Mouse (Mus musculus) heart, embryonic 13.5 days (tissue): Measurements from ENCODE around the gene Armh3. TPM values are rescaled to one million over a fixed set of nuclear protein-coding genes. Genes with fewer than 3 reads are reported as not detected.
A peak's percentile ranks its signal among the peaks of the same experiment; 100 is the strongest.

Source experiments
- ATAC-seq: fragments of 200-750 bp; cut with Nextera tagmentation; 2 replicates; pipeline ENCODE4 v1.8.0; 2017; ENCODE audit warnings: moderate TSS enrichment; ENCODE audit not compliant: insufficient number of reproducible peaks, low FRiP score, low TSS enrichment; ENCODE audit errors: extremely low read depth
- H3K27ac ChIP-seq: fragments of 300-500 bp; sonication (generic); replicated peaks from 2 replicates; pipeline ENCODE4 v1.5.1; 2015; ENCODE audit warnings: moderate library complexity, mild to moderate bottlenecking, inconsistent platforms
- H3K27me3 ChIP-seq: fragments of 300-500 bp; sonication (generic); replicated peaks from 2 replicates; pipeline ENCODE4 v1.6.1; 2015; ENCODE audit warnings: mild to moderate bottlenecking, inconsistent platforms
- H3K36me3 ChIP-seq: fragments of 300-500 bp; sonication (generic); 2 replicates; pipeline ENCODE4 v1.6.1; 2015; ENCODE audit warnings: mild to moderate bottlenecking, inconsistent platforms
- H3K4me1 ChIP-seq: fragments of 300-500 bp; sonication (generic); 2 replicates; pipeline ENCODE4 v1.6.1; 2015; ENCODE audit warnings: inconsistent platforms
- H3K4me2 ChIP-seq: fragments of 300-500 bp; sonication (generic); 2 replicates; pipeline ENCODE4 v1.6.1; 2015; ENCODE audit warnings: inconsistent platforms, mild to moderate bottlenecking, moderate library complexity
- H3K4me3 ChIP-seq: fragments of 300-500 bp; sonication (generic); 2 replicates; pipeline ENCODE4 v1.5.1; 2015; ENCODE audit warnings: moderate library complexity, mild to moderate bottlenecking, inconsistent platforms
- H3K9ac ChIP-seq: fragments of 300-500 bp; sonication (generic); 2 replicates; pipeline ENCODE4 v1.6.1; 2015; ENCODE audit warnings: inconsistent platforms, mild to moderate bottlenecking, moderate library complexity
- H3K9me3 ChIP-seq: fragments of 300-500 bp; sonication (generic); 2 replicates; pipeline ENCODE4 v1.6.1; 2016; ENCODE audit warnings: inconsistent platforms
- WGBS: fragments of 180-500 bp; shearing (Covaris S2); methylation state at CpG from one replicate; pipeline ENCODE4 v1.1.7; 2015; ENCODE audit warnings: mixed read lengths; 5-methylcytosine and 5-hydroxymethylcytosine counted together
- polyA plus RNA-seq: library from polyadenylated mRNA; unstranded; fragments of >200 nt; fragmentation: Nextera tagmentation; extraction: Ambion mirVana; gene quantifications from 2 replicates; pipeline ENCODE4 v1.2.1, GENCODE M21; 2015

The Armh3 gene
- polyA plus RNA-seq, 1 experiment from 2014 or later: 13.0 TPM

- 0 out of 2 replicates have a peak overlapping the region, but pooled peaks have one; percentile 8 for H3K27ac ChIP-seq
- ATAC-seq: no peak
- WGBS: 75% methylated on average over 9 of the region's 9 CpGs
Observed at GRCm38 (mm10) chr19:46031689-46032432, 33.6 kb upstream of the Armh3 start.

DNA sequence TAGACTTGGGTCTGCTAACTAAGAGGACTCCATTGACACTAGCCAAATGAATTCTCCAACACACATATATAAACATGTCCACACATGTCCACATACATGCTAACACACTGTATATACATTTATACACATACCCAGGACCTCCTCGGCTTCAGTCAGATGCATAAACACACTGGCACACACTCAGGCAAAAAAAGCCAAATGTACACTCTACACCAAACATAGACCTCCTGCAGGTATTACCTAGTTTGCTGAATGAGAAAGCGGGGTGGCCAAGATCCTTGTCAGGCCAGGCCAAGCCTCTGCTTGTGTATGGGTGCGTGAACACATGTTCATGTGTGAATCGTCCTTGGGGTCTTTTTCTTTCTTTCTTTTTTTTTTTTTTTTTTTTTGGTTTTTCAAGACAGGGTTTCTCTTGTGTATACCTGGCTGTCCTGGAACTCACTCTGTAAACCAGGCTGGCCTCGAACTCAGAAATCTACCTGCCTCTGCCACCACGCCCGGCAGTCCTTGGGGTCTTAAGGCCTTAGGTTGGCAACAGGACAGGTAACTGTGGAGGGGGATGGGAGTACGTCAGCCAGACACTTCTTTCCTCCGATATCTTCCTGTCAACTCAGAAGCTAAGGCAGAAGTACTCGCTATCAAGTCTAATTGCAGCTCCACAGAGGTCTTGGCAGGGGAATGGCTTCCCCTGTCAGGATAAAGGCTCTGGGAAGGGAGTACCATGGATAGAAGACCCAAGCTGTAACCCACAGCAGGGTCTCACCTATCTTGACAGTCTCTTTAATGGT is 32.1 kb upstream of the Armh3 start:
- H3K9ac ChIP-seq: no peak overlapping the region
- H3K4me3 ChIP-seq: no peak overlapping the region
- H3K27me3 ChIP-seq: no peaks in the 10 kb centered on the region
- no peak for ATAC-seq
- peaks cover 54% of the 10 kb centered on the region for H3K36me3 ChIP-seq
- H3K4me1 ChIP-seq: peaks cover 20% of the 10 kb centered on the region
- no peak overlapping the region for H3K27ac ChIP-seq
- no peak overlapping the region for H3K4me2 ChIP-seq
- H3K9me3 ChIP-seq: peaks cover 5% of the 10 kb centered on the region; the same call in 1 of the 2 replicates
- WGBS: 88% methylated on average over 10 of the region's 10 CpGs

More at GRCm38 (mm10) chr19:46031689-46032432, 33.6 kb upstream of the Armh3 start:
- H3K4me1 ChIP-seq: peaks cover 21% of the 10 kb centered on the region
- no peaks in the 10 kb centered on the region for H3K27me3 ChIP-seq
- no peak overlapping the region for H3K4me2 ChIP-seq
- H3K36me3 ChIP-seq: peaks cover 68% of the 10 kb centered on the region
- peaks cover 5% of the 10 kb centered on the region; the same call in 1 of the 2 replicates for H3K9me3 ChIP-seq
- H3K9ac ChIP-seq: no peak overlapping the region
- H3K4me3 ChIP-seq: no peak overlapping the region

DNA sequence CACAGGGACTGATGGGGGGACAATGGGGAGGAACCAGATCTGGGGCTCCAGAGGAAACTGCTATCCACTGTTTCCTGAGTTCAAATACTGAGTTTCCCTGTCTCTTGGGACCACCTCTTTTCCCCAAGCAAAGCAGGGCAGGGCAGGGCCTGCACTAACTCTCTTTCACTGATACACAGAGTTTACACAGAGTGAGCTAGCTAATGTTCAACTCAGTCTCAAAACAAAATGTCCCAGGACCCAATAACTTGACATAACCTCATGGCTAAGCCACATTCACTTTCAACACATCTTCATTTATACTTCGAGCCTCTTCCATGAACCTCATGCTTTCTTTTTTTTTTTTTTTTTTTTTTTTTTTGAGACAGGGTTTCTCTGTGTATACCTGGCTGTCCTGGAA is 31.4 kb upstream of the Armh3 start:
- no peak overlapping the region for H3K4me2 ChIP-seq
- ATAC-seq: no peak
- 95% methylated on average over 1 of the region's 1 CpGs for WGBS
- peaks cover 20% of the 10 kb centered on the region for H3K4me1 ChIP-seq
- H3K36me3 ChIP-seq: peaks cover 46% of the 10 kb centered on the region
- H3K9ac ChIP-seq: no peak overlapping the region
- H3K4me3 ChIP-seq: no peak overlapping the region
- peaks cover 5% of the 10 kb centered on the region; the same call in 1 of the 2 replicates for H3K9me3 ChIP-seq
- H3K27ac ChIP-seq: no peak overlapping the region
- no peaks in the 10 kb centered on the region for H3K27me3 ChIP-seq

- H3K27ac ChIP-seq: no peak overlapping the region
- 70% methylated on average over 11 of the region's 11 CpGs for WGBS
- no peak overlapping the region for H3K4me3 ChIP-seq
- H3K4me2 ChIP-seq: no peak overlapping the region
- H3K9ac ChIP-seq: no peak overlapping the region
- no peaks in the 10 kb centered on the region for H3K27me3 ChIP-seq
- peaks cover 5% of the 10 kb centered on the region; the same call in 1 of the 2 replicates for H3K9me3 ChIP-seq
- peaks cover 20% of the 10 kb centered on the region for H3K4me1 ChIP-seq
- H3K36me3 ChIP-seq: peaks cover 38% of the 10 kb centered on the region
- no peak for ATAC-seq
Observed at GRCm38 (mm10) chr19:46028747-46029320, 30.5 kb upstream of the Armh3 start.

DNA sequence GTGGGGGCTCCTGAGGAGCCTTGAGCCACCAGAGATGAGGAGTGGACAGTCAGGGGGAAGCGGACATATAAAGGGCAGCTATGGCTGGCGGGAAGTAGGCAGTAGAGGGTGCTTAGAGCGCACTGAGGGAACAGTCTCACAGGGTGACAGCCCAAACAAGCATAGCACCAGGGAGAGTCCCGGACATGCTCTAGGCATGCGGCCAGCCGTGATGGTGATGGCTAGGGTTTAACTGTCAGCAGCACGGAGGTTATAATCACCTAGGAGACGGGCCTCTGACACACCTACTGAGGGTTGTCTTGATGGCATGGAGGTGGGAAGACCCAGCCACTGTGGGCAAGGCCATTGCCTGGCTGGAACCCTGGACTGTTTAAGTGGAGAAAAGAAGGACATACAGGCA is 28.3 kb upstream of the Armh3 start:
- H3K36me3 ChIP-seq: peaks cover 15% of the 10 kb centered on the region
- H3K9me3 ChIP-seq: peaks cover 5% of the 10 kb centered on the region; the same call in 1 of the 2 replicates
- no peak overlapping the region for H3K4me3 ChIP-seq
- peaks cover 20% of the 10 kb centered on the region for H3K4me1 ChIP-seq
- WGBS: 31% methylated on average over 8 of the region's 8 CpGs
- no peak overlapping the region for H3K9ac ChIP-seq
- H3K27ac ChIP-seq: 0 out of 2 replicates have a peak overlapping the region, but pooled peaks have one; percentile 16
- H3K4me2 ChIP-seq: 0 out of 2 replicates have a peak overlapping the region, but pooled peaks have one; percentile 20
- H3K27me3 ChIP-seq: no peaks in the 10 kb centered on the region
- ATAC-seq: peak; percentile 23; the same call in 1 of the 2 replicates

GRCm38 (mm10) chr19:46024959-46025358 is 26.7 kb upstream of the Armh3 start:
- no peak overlapping the region for H3K9ac ChIP-seq
- H3K4me2 ChIP-seq: no peak overlapping the region
- peaks cover under 1% of the 10 kb centered on the region for H3K36me3 ChIP-seq
- H3K4me1 ChIP-seq: peaks cover 20% of the 10 kb centered on the region
- no peak overlapping the region for H3K27ac ChIP-seq
- no peak for ATAC-seq
- H3K27me3 ChIP-seq: no peaks in the 10 kb centered on the region
- no peak overlapping the region for H3K4me3 ChIP-seq
- WGBS: 70% methylated on average over 6 of the region's 6 CpGs
- H3K9me3 ChIP-seq: peaks cover 5% of the 10 kb centered on the region; the same call in 1 of the 2 replicates

GRCm38 (mm10) chr19:46016023-46016422 is 17.7 kb upstream of the Armh3 start:
- no peak overlapping the region for H3K9ac ChIP-seq
- ATAC-seq: no peak
- WGBS: 75% methylated on average over 2 of the region's 2 CpGs
- no peak overlapping the region for H3K27ac ChIP-seq
- no peaks in the 10 kb centered on the region for H3K4me1 ChIP-seq
- H3K36me3 ChIP-seq: no peaks in the 10 kb centered on the region
- no peak overlapping the region for H3K4me2 ChIP-seq
- no peaks in the 10 kb centered on the region for H3K27me3 ChIP-seq
- no peak overlapping the region for H3K4me3 ChIP-seq
- no peaks in the 10 kb centered on the region for H3K9me3 ChIP-seq

GRCm38 (mm10) chr19:46014572-46015178 is 16.4 kb upstream of the Armh3 start:
- no peak overlapping the region for H3K4me2 ChIP-seq
- H3K36me3 ChIP-seq: no peaks in the 10 kb centered on the region
- no peak overlapping the region for H3K4me3 ChIP-seq
- WGBS: 34% methylated on average over 12 of the region's 12 CpGs
- H3K9ac ChIP-seq: no peak overlapping the region
- H3K9me3 ChIP-seq: no peaks in the 10 kb centered on the region
- H3K27me3 ChIP-seq: no peaks in the 10 kb centered on the region
- no peaks in the 10 kb centered on the region for H3K4me1 ChIP-seq
- no peak for ATAC-seq
- H3K27ac ChIP-seq: no peak overlapping the region

DNA sequence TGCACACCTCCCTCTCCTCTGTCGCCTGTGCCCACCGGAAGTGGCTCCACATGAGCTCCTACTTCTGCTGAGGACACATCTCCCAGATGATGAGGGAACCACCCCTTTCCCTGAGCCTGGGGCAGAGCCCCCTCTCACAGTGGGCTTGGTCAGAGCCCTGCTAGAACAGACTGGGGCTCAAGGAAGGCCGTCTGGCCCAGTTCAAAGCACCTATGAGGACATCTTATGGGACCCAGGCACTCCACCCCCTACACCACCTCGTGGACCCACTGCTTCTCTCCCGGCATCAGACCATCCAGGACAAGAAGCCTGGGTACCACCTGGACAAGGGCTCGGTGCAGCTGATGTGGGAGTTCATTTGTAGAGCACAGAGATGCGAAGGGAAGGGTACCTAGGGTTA is 7.4 kb upstream of the Armh3 start:
- Histone ChIP-seq H3K4me2 (no peak overlapping the region), H3K36me3 (peaks cover 18% of the 10 kb centered on the region), H3K9ac (0 out of 2 replicates have a peak overlapping the region, but pooled peaks have one; percentile 33), H3K4me1 (peaks cover 20% of the 10 kb centered on the region), H3K9me3 (no peaks in the 10 kb centered on the region), H3K27me3 (no peaks in the 10 kb centered on the region), H3K27ac (no peak overlapping the region), H3K4me3 (no peak overlapping the region)
- ATAC-seq: no peak
- 77% methylated on average over 7 of the region's 7 CpGs for WGBS

DNA sequence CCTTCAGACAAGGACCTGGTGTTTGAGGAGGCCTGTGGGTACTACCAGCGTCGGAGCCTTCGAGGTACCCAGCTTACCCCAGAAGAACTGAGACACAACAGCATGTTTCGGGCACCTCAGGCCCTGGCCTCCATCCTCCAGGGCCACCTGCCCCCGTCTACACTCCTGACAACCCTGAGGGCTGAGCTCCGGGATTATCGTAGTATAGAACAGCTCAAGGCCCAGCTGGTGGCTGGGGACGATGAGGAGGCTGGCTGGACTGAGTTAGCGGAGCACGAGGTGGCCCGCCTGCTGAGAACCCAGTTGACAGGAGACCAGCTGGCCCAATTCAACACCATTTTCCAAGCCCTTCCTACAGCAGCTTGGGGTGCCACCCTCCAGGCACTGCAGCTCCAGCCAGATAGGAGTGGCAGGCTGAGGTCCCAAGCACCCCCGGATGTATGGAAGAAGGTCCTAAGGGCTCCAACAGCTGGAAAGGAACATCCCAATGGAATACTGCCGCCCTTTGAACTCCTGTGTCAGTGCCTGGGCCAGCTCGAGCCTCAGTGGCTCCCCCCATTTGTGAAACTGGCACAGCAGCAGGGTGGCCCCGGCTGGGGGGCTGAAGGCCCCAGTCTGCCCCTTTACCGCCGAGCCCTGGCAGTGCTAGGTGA is 6.7 kb upstream of the Armh3 start:
- Histone ChIP-seq H3K27me3 (no peaks in the 10 kb centered on the region), H3K4me2 (peak overlapping the region; percentile 87), H3K27ac (no peak overlapping the region), H3K9ac (peak overlapping the region; percentile 91; the same call in 1 of the 2 replicates), H3K4me1 (peaks cover 20% of the 10 kb centered on the region), H3K36me3 (peaks cover 18% of the 10 kb centered on the region), H3K4me3 (peak overlapping the region; percentile 78), H3K9me3 (no peaks in the 10 kb centered on the region)
- WGBS: 76% methylated on average over 17 of the region's 17 CpGs
- no peak for ATAC-seq
